Mouse (Mus musculus) hindbrain, embryonic 14.5 days (tissue): ENCODE measurements at regions not wholly inside any gene's neighbourhood (a gene's known extent, or its start where the extent isn't known, plus 50 kb on each side); places are given as distances from the start of the nearest gene placed in this dataset.

ENCODE experiments used
- ATAC-seq: fragments of 200-750 bp; cut with Nextera tagmentation; 2 replicates; pipeline ENCODE4 v1.8.0; 2017; ENCODE audit warnings: moderate number of reproducible peaks, mild to moderate bottlenecking, moderate TSS enrichment, moderate library complexity; ENCODE audit not compliant: low FRiP score
- DNase-seq: peaks from one replicate; pipeline ENCODE4 v3.0.0-alpha.2; 2015; ENCODE audit warnings: low spot score
- H3K27ac ChIP-seq: fragments of 300-500 bp; sonication (generic); 2 replicates; pipeline ENCODE4 v1.5.1; 2014; ENCODE audit warnings: mild to moderate bottlenecking, moderate library complexity
- H3K27me3 ChIP-seq: fragments of 300-500 bp; sonication (generic); 2 replicates; pipeline ENCODE4 v1.6.1; 2014; ENCODE audit warnings: mild to moderate bottlenecking, low read length, mixed read lengths; ENCODE audit not compliant: control insufficient read depth, insufficient read depth
- H3K36me3 ChIP-seq: fragments of 300-500 bp; sonication (generic); replicated peaks from 2 replicates; pipeline ENCODE4 v1.6.1; 2014; ENCODE audit not compliant: control insufficient read depth, insufficient read depth
- H3K4me1 ChIP-seq: fragments of 300-500 bp; sonication (generic); replicated peaks from 2 replicates; pipeline ENCODE4 v1.6.1; 2014; ENCODE audit warnings: antibody characterized with exemption, low read length, mixed read lengths; ENCODE audit not compliant: control insufficient read depth, insufficient read depth
- H3K4me2 ChIP-seq: fragments of 300-500 bp; sonication (generic); replicated peaks from 2 replicates; pipeline ENCODE4 v1.6.1; 2014; ENCODE audit warnings: mild to moderate bottlenecking, moderate library complexity
- H3K4me3 ChIP-seq: fragments of 300-500 bp; sonication (generic); replicated peaks from 2 replicates; pipeline ENCODE4 v1.5.1; 2014; ENCODE audit warnings: mild to moderate bottlenecking, low read length
- H3K9ac ChIP-seq: fragments of 300-500 bp; sonication (generic); 2 replicates; pipeline ENCODE4 v1.6.1; 2014
- H3K9me3 ChIP-seq: fragments of 300-500 bp; sonication (generic); 2 replicates; pipeline ENCODE4 v1.6.1; 2016; ENCODE audit warnings: low read length; ENCODE audit not compliant: control insufficient read depth
- WGBS: fragments of 180-500 bp; shearing (Covaris S2); extraction: QIAGEN DNeasy Blood & Tissue Kit; methylation state at CpG from one replicate; pipeline ENCODE4 v1.1.7; 2014; 5-methylcytosine and 5-hydroxymethylcytosine counted together

DNA sequence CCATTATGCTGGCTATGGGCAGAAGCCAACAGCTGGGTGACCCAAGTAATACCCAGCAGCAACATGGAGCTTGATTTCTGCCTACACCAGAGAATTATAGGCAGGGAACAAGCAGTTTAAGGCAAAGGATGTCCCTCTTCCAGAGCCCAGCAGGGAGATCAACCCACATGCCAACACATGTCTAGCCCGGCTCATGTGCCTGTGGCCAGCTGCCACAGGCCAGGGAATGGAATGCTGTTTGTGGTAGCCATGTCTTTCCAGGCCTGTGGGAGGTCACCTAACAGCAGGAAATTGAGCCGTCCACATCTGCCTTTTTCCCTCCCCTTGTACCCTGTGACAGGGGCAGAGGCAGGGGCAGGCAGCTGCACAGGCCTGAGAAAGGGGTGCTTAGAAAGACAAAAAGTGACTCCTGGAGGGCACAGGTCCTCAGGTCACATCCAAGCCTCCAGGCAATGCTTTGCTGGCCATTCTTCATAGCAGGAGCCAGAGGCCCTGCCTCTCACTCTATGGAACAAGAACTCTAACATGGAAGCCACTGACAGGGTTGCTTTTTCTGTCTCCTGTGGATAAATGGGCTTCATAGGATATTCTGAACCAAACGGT, 163.8 kb downstream of the 3110018I06Rik start:
- DNase-seq (no peak), ATAC-seq (no peak)
- H3K36me3 ChIP-seq, result no peaks in the 10 kb centered on the region
- H3K4me2 ChIP-seq, result no peak overlapping the region
- peaks cover 3% of the 10 kb centered on the region; the same call in 1 of the 2 replicates for H3K4me1 ChIP-seq
- no peak overlapping the region for H3K27ac ChIP-seq
- H3K27me3 ChIP-seq, result no peaks in the 10 kb centered on the region
- H3K4me3 ChIP-seq, result no peak overlapping the region
- no peaks in the 10 kb centered on the region for H3K9me3 ChIP-seq
- no peak overlapping the region for H3K9ac ChIP-seq
- 27% methylated on average over 3 of the region's 3 CpGs for WGBS

DNA sequence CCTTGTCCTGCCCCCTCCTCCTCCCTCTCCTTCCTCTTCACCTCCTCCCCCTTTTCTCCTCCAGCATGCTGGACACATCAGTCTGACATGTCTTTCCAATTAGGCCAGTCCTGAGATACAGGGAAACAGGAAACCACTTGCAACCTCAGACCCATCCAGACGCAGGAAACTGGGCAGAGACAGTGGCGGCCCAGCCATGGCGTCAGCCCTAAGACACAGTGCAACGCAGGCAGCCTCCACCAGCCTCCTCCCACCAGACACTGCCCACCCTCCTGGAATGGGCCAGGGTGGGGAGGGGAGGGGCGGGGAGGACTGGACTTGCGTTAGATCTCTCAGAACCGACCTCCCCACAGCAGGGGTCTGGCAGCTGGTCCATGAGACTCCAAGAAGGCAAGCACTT, 164.7 kb downstream of the 3110018I06Rik start:
- no peak overlapping the region for H3K9ac ChIP-seq
- no peak overlapping the region for H3K27ac ChIP-seq
- H3K9me3 ChIP-seq, result no peaks in the 10 kb centered on the region
- ATAC-seq (no peak), DNase-seq (no peak)
- H3K4me2 ChIP-seq, result no peak overlapping the region
- H3K36me3 ChIP-seq, result no peaks in the 10 kb centered on the region
- WGBS, result 38% methylated on average over 7 of the region's 7 CpGs
- H3K27me3 ChIP-seq, result no peaks in the 10 kb centered on the region
- peaks cover 3% of the 10 kb centered on the region; the same call in 1 of the 2 replicates for H3K4me1 ChIP-seq
- H3K4me3 ChIP-seq, result no peak overlapping the region

DNA sequence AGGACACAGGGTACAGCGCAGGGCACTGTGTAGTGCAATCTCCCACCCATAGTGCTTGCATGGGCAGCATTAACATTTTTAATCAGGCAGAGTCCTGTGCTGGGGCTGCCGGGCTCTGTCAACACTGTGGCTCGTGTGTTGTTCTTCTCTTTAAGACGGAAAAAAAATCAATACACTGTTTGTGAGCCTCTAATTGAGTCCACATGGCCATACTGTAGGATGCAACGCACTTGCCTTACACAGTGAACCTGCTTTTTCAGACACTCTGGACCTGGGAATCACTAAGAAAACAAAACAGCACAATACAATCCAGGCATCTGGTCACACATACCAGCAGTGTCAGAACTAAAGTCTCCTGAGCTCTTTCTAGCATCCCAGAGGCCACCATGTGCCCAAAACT, 168.4 kb downstream of the 3110018I06Rik start:
- Histone ChIP-seq H3K36me3 (no peaks in the 10 kb centered on the region), H3K9me3 (no peaks in the 10 kb centered on the region), H3K4me3 (no peak overlapping the region), H3K4me2 (no peak overlapping the region), H3K27ac (no peak overlapping the region), H3K9ac (no peak overlapping the region), H3K4me1 (peaks cover 3% of the 10 kb centered on the region; the same call in 1 of the 2 replicates), H3K27me3 (no peaks in the 10 kb centered on the region)
- no peak for DNase-seq
- WGBS, result 48% methylated on average over 5 of the region's 5 CpGs
- no peak for ATAC-seq

DNA sequence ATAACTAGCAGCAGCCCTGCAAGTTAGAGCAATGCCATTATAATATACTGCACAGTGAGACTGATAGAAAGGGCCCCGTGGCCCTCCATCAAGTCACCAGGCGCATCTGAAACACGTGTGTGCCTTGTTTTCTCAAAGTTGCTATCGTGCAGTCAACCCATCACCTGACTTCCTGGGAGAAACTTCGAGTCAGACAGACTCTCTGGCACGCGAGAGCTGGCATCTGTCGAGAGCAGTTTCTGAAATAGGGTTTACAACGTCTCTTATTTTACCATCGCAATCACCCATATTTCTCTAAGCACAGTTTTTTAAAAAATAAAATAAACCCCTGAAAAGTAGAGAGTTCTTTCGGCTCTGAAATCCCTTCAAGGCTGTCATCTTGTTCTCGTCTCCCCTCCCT, 169.8 kb downstream of the 3110018I06Rik start:
- no peak for DNase-seq
- H3K27me3 ChIP-seq, result no peaks in the 10 kb centered on the region

DNA sequence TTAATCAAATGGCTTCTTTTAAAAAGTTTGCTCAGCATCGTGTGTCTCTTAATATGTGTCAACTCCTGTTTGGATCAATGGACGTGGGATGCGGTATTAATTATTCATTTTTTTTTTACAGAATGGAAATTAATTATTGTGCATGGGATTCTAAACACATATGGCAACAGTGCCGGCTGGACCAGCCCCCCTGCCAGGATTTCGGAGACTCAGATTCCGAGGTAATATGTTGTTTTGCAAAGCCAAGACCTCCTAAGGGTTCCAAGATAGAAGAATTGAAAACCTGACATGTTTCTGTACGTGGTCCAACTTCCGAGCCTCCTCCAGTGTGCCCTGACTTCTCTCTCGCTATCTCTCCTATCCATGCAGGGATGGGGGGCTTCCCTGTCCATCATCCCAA, 170.4 kb downstream of the 3110018I06Rik start:
- WGBS, result 30% methylated on average over 9 of the region's 9 CpGs
- H3K4me3 ChIP-seq, result no peak overlapping the region
- DNase-seq (no peak), ATAC-seq (no peak)
- no peaks in the 10 kb centered on the region for H3K27me3 ChIP-seq
- no peaks in the 10 kb centered on the region for H3K36me3 ChIP-seq
- no peaks in the 10 kb centered on the region for H3K9me3 ChIP-seq
- peaks cover 3% of the 10 kb centered on the region; the same call in 1 of the 2 replicates for H3K4me1 ChIP-seq
- no peak overlapping the region for H3K4me2 ChIP-seq
- H3K9ac ChIP-seq, result no peak overlapping the region
- no peak overlapping the region for H3K27ac ChIP-seq

More for the DNA sequence above, 169.8 kb downstream of the 3110018I06Rik start:
- Histone ChIP-seq H3K4me3 (no peak overlapping the region), H3K4me1 (peaks cover 3% of the 10 kb centered on the region; the same call in 1 of the 2 replicates), H3K9me3 (no peaks in the 10 kb centered on the region), H3K4me2 (no peak overlapping the region), H3K27ac (no peak overlapping the region), H3K36me3 (no peaks in the 10 kb centered on the region), H3K9ac (no peak overlapping the region)
- ATAC-seq, result no peak
- WGBS, result 71% methylated on average over 12 of the region's 12 CpGs

DNA sequence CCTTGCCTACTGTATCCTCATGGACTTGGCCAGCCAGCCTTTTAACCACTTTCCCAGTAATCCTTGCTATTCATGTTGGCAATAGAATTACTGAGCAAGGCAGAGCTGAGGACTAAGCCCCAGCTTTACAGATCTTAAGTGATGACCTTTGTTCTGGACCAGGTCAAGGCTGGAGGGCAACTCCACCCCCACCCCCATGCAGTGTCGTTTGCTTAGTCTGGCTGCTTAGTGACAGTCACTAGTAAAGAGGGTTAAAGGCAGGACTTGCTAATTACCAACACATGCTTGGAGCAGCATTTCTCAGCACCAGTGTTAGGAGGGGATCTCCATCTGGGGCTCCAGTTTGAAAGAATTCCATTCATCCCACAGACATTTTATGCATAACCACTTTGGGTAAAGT, 174.2 kb downstream of the 3110018I06Rik start:
- Histone ChIP-seq H3K9me3 (no peaks in the 10 kb centered on the region), H3K27ac (no peak overlapping the region), H3K4me1 (no peaks in the 10 kb centered on the region), H3K9ac (no peak overlapping the region), H3K27me3 (no peaks in the 10 kb centered on the region), H3K36me3 (no peaks in the 10 kb centered on the region), H3K4me3 (no peak overlapping the region), H3K4me2 (no peak overlapping the region)
- DNase-seq (no peak), ATAC-seq (no peak)
- 3% methylated on average over 1 of the region's 1 CpGs for WGBS

DNA sequence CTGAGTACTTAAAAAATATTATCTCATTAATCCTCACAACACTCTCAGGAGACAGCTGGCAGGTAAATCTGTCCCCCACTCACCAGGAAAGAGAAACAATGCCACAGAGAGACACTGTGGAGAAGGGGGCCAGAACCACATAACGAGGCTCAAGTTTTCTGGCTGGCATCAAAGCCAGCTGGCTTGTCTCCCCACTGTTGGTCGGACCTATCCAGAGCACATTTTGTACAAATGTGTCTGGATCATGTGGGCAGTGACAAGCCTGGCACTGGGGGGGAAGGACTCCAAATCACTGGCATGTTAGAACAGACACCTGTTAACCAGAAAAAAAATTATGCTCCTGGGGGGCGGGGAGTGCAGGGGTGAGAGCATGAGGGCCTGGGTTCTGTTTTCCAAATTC, 179.4 kb downstream of the 3110018I06Rik start:
- Histone ChIP-seq H3K4me3 (no peak overlapping the region), H3K4me2 (no peak overlapping the region), H3K27me3 (no peaks in the 10 kb centered on the region), H3K9ac (no peak overlapping the region), H3K27ac (no peak overlapping the region), H3K36me3 (no peaks in the 10 kb centered on the region), H3K4me1 (no peaks in the 10 kb centered on the region), H3K9me3 (no peaks in the 10 kb centered on the region)
- 83% methylated on average over 3 of the region's 3 CpGs for WGBS
- DNase-seq, result no peak
- no peak for ATAC-seq

DNA sequence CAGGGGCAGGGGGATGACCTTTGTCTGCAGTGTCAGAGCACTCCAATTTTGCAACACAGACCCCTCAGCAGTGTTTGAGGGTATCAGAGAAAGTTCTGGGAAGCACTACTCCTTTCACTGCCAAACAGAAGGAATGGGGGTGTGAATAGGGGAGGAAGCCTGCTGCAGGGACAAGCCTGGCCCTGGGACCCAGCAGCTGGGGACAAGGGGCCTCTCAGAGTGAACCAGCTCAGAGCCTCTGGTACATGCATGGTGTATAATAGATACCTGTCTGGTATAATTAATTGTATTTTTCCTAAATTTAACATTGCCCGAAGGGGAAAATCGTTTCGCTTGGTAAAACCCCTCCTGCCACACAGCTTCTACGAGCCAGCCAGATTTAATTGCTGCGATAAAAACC, 180.6 kb downstream of the 3110018I06Rik start:
- no peaks in the 10 kb centered on the region for H3K36me3 ChIP-seq
- H3K27me3 ChIP-seq, result no peaks in the 10 kb centered on the region
- H3K9me3 ChIP-seq, result no peaks in the 10 kb centered on the region
- H3K27ac ChIP-seq, result no peak overlapping the region
- DNase-seq, result no peak
- no peak overlapping the region for H3K4me2 ChIP-seq
- no peaks in the 10 kb centered on the region for H3K4me1 ChIP-seq
- no peak for ATAC-seq
- WGBS, result 68% methylated on average over 5 of the region's 5 CpGs
- H3K4me3 ChIP-seq, result no peak overlapping the region
- no peak overlapping the region for H3K9ac ChIP-seq

DNA sequence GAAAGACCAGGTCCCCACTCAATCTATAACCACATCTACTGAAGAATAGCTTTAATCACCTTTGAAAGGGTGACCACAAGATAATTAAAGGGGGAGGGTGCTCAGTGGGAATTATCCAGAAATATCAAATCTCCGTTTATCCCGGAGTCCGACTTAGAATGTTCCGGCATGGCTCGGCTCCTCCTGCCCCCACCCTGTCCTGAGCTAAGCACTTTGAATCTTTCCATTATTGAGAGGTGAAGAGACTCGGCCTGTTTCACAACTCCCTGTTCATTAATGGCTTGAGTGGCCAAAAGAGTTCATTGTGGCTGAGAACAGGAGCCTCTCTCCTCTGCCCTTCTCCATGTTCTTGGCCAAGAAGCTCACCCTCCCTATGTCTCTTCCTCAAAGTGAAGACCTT, 181.0 kb downstream of the 3110018I06Rik start:
- Histone ChIP-seq H3K36me3 (no peaks in the 10 kb centered on the region), H3K27me3 (no peaks in the 10 kb centered on the region), H3K9ac (no peak overlapping the region), H3K4me3 (no peak overlapping the region), H3K27ac (no peak overlapping the region), H3K4me2 (no peak overlapping the region), H3K4me1 (no peaks in the 10 kb centered on the region), H3K9me3 (no peaks in the 10 kb centered on the region)
- 80% methylated on average over 6 of the region's 6 CpGs for WGBS
- no peak for ATAC-seq
- no peak for DNase-seq

DNA sequence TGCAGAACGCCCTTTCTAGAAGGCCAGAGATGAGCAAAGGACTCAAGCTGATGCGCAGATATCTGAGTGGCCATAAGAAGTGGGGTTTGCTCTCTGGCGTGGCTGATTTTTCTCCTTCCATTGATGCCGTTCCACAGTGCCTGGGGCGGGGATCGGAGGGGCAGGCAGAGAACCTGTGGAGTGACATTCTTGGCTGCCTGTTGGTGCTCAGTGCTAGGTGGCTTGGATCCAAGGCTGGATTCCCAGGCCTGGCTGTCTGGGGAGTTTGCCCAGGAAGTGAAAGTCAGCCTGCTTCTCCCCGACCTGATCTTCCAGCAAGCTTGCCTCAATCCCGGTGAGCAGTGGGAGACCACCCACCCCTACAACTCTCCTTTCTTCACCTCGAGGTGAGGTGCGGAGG, 181.5 kb downstream of the 3110018I06Rik start:
- Histone ChIP-seq H3K27ac (no peak overlapping the region), H3K4me3 (no peak overlapping the region), H3K27me3 (no peaks in the 10 kb centered on the region), H3K4me1 (no peaks in the 10 kb centered on the region), H3K4me2 (no peak overlapping the region), H3K9ac (no peak overlapping the region), H3K36me3 (no peaks in the 10 kb centered on the region), H3K9me3 (no peaks in the 10 kb centered on the region)
- ATAC-seq, result no peak
- DNase-seq, result no peak
- 78% methylated on average over 10 of the region's 10 CpGs for WGBS
